ENCODE assay signal across 8 mouse cellular contexts in the genomic region with DNA sequence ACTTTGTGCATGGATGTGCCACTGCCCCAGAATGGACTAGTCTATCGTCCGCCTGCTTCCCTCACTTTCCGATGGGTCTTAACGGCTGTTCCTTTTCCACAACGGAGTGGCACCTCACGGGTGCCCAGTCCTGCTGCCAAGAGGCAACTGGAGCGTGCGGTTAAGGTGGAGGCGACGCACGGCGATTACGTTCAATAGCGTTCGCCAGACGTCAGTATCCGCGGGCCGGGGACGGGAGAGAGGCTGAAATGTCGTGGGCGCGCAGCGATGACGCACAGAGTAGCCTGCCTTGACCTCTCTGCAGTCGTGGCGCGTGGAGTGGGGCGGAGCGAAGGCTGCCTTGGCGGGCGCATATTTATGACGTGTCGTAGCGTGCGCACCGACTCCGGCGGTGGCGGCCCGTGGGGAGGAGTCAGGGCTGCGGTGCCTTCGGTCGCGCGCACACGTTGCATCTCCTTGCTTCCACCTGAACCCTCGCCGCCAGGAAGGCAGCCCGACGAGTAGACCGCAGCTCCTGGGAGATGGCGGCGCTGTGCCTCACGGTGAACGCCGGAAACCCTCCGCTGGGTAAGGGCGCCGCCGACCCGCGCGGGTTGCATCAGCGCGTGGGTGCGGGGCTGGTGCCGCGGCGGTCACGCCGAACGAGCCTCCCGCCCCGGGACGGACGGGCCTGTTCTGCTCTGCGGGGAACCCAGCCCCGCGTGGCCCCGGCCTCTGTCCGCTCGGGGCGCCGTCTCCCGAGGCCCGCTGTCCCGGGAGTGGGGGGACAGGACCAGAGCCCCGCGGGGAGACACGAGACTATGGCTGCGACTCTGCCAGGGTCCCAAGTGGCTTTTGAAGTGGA. TPM values are rescaled to one million over a fixed set of nuclear protein-coding genes. Genes with fewer than 3 reads are reported as not detected.
DNase-seq lines count a peak whose midpoint lies in the region; ATAC-seq lines count a peak whose summit lies in the region.

Gene Eprs, plus strand, starts transcription at position 368 of the 844 bp plus-strand sequence.

- H3K36me3 ChIP-seq in hindbrain, embryonic 11.5 days (ENCODE audit: control insufficient read depth, insufficient read depth, low read length) = no peaks in the 10 kb centered on the region

- peak; percentile 97 for ATAC-seq in hindbrain, embryonic 11.5 days (ENCODE audit: low FRiP score)

- under 1% methylated on average over 91 of the region's 92 CpGs for WGBS in hindbrain, embryonic 11.5 days

- peak within 1 kb of the TSS; percentile 98 for H3K4me3 ChIP-seq in hindbrain, embryonic 11.5 days (ENCODE audit: low read depth, low read length)

- H3K27me3 ChIP-seq in hindbrain, embryonic 11.5 days (ENCODE audit: control insufficient read depth, insufficient read depth, low read length) = no peaks in the 10 kb centered on the region

- H3K27ac ChIP-seq in hindbrain, embryonic 11.5 days (ENCODE audit: low read depth, low read length) = peak within 1 kb of the TSS; percentile 80

- H3K4me2 ChIP-seq in hindbrain, embryonic 11.5 days (replicated peaks; ENCODE audit: low read depth, low read length) = peak within 1 kb of the TSS; percentile 40

- 0 out of 2 replicates have a peak, but pooled peaks cover 2% of the 10 kb centered on the region for H3K4me1 ChIP-seq in hindbrain, embryonic 11.5 days (replicated peaks; ENCODE audit: control insufficient read depth, insufficient read depth, low read length)

- H3K9ac ChIP-seq in hindbrain, embryonic 11.5 days (ENCODE audit: low read depth, low read length) = peak within 1 kb of the TSS; percentile 85

- no peaks in the 10 kb centered on the region for H3K9me3 ChIP-seq in hindbrain, embryonic 11.5 days (ENCODE audit: control insufficient read depth, low read length)

- peak; percentile 98 for DNase-seq in Muller cell, postnatal 12 days (ENCODE audit: inconsistent ontology term)
- peak; percentile 99 for DNase-seq in cerebellum, adult 9-11 months
- peak; percentile 96 to 99 for DNase-seq in frontal cortex, adult 2 months (ENCODE audit: extremely low spot score in 1 of 2, low spot score in 1 of 2)
- peak; percentile 100 for DNase-seq in hindbrain, embryonic 11.5 days (ENCODE audit: low spot score)
- peak; percentile 99 for DNase-seq in layer of hippocampus, postnatal 10 days (ENCODE audit: low spot score in 2 of 2)
- DNase-seq in lung, postnatal 10 days = peak; percentile 99
- peak; percentile 99 for DNase-seq in ovary, postnatal 36 days (ENCODE audit: low spot score)
- DNase-seq in thymus, postnatal 25 days = peak; percentile 99

RNA-seq across cellular contexts. Expression of gene Eprs, which starts in this region (rescaled TPM):
- 34.0 and 36.7 TPM in 2 replicates for polyA plus RNA-seq in frontal cortex, adult 2 months (2012; rRNA removed)
- polyA plus RNA-seq in hindbrain, embryonic 11.5 days (2014; fragmentation: Nextera tagmentation; extraction: Ambion mirVana) = 146 and 172 TPM in 2 replicates
- total RNA-seq in layer of hippocampus, postnatal 10 days (2021) = 10 to 100 TPM; 90.9 to 96.5 TPM

Comparison
In these comparisons a context has a peak if more than half of its experiments do, and no peak if none do; other contexts are left out.
1. Peak in every context shown above with its lines: DNase-seq, ATAC-seq, H3K4me3 ChIP-seq and H3K27ac ChIP-seq.